Mouse (Mus musculus): Measurements from ENCODE around the gene Olfr110. TPM values are rescaled to one million over a fixed set of nuclear protein-coding genes. Genes with fewer than 3 reads are reported as not detected.

Olfr110 gene
- not detected in 2 replicates for polyA plus RNA-seq (2015; fragmentation: Nextera tagmentation; extraction: Ambion mirVana)

DNA sequence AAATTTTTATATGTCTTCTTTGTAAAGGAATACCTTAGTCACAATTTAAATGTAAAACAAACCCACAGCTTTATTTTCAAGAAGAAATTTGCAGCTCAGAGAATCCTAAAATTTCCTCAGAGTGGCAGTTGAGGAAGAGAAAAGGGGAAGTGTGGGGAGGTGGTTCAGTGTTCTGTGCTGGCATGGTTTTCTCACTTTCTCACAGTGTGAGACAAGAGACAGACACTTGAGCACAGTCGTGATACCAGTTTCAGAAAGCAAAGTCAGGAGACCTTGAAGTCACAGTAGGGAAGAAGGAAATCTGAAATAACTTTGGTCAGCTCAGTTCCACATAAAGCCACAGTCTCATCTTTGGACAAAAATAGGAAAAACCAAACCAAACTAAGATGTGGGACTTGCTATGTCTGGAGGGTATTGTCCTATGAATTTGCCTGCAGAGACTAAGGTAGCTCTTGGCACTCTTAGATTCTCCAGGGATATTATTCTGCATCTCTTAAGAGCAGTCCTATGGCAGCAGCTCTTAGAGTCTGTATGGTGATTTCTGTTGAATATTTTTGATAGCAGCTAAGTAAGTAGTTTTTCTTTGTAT, at the start of gene Olfr110:
Gene Olfr110, plus strand, starts transcription at position 539 of the 589 bp plus-strand sequence.

GRCm38 (mm10) chr17:37445180-37445579, 47.1 kb upstream of the Olfr110 start, which contains the start of gene Olfr108:
TSS of gene Olfr108 (plus strand) at chr17:37445480.

GRCm38 (mm10) chr17:37458616-37459015, 33.7 kb upstream of the Olfr110 start, which contains the start of gene Olfr109:
TSS of gene Olfr109 (plus strand) at chr17:37458916.

DNA sequence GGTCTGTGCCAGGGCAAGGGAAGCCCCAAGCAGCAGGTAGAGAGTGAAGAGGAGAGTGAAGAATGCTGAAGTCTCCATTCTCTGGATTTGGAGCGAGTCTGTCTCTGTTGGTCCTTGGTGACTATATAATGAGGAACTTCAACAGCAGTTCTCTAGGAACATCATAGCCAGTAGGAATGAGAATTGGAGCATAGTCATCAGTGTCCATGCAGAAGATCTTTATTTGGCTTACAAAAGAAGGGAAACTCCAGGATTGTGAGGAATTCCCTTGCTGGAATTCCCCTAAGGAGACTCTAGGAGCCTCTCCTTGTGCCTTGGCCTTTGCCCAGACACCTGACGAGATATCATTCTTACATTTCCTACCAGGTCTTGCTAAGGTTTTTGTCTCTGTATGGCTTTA, 8.8 kb upstream of the Olfr110 start, which contains the start of gene H2-M2:
Gene H2-M2, minus strand, starts transcription at position 101 of the 400 bp plus-strand sequence.

GRCm38 (mm10) chr17:37507730-37508129, 15.5 kb downstream of the Olfr110 start, which contains the start of gene Olfr111:
TSS of gene Olfr111 (plus strand) at chr17:37508030.

Other genes with a start within 250 kb of the Olfr110 start
- gene Olfr98, start 228.7 kb upstream of the Olfr110 start, polyA plus RNA-seq (2015; fragmentation: Nextera tagmentation; extraction: Ambion mirVana) = not detected in 2 replicates
- 2.7 and 3.8 TPM in 2 replicates for gene H2-M3, start 222.2 kb upstream of the Olfr110 start, polyA plus RNA-seq (2015; fragmentation: Nextera tagmentation; extraction: Ambion mirVana)
- not detected in 2 replicates for gene Olfr99, start 209.0 kb upstream of the Olfr110 start, polyA plus RNA-seq (2015; fragmentation: Nextera tagmentation; extraction: Ambion mirVana)
- gene Olfr101, start 188.2 kb upstream of the Olfr110 start, polyA plus RNA-seq (2015; fragmentation: Nextera tagmentation; extraction: Ambion mirVana) = not detected in 2 replicates
- not detected in 2 replicates for gene Olfr102, start 175.4 kb upstream of the Olfr110 start, polyA plus RNA-seq (2015; fragmentation: Nextera tagmentation; extraction: Ambion mirVana)
- not detected in 2 replicates for gene Olfr103, start 152.8 kb upstream of the Olfr110 start, polyA plus RNA-seq (2015; fragmentation: Nextera tagmentation; extraction: Ambion mirVana)
- gene Olfr104-ps, start 132.9 kb upstream of the Olfr110 start, polyA plus RNA-seq (2015; fragmentation: Nextera tagmentation; extraction: Ambion mirVana) = not detected in 2 replicates
- gene Olfr105-ps, start 113.4 kb upstream of the Olfr110 start, polyA plus RNA-seq (2015; fragmentation: Nextera tagmentation; extraction: Ambion mirVana) = not detected in 2 replicates
- not detected in 2 replicates for gene Olfr106-ps, start 102.1 kb upstream of the Olfr110 start, polyA plus RNA-seq (2015; fragmentation: Nextera tagmentation; extraction: Ambion mirVana)
- not detected in 2 replicates for gene Olfr107, start 93.2 kb upstream of the Olfr110 start, polyA plus RNA-seq (2015; fragmentation: Nextera tagmentation; extraction: Ambion mirVana)
- gene Olfr108, start 47.0 kb upstream of the Olfr110 start, polyA plus RNA-seq (2015; fragmentation: Nextera tagmentation; extraction: Ambion mirVana) = not detected in 2 replicates
- gene Olfr109, start 33.6 kb upstream of the Olfr110 start, polyA plus RNA-seq (2015; fragmentation: Nextera tagmentation; extraction: Ambion mirVana) = not detected in 2 replicates
- gene H2-M2, start 8.9 kb upstream of the Olfr110 start, polyA plus RNA-seq (2015; fragmentation: Nextera tagmentation; extraction: Ambion mirVana) = not detected in 2 replicates
- not detected in 2 replicates for gene Olfr111, start 15.6 kb downstream of the Olfr110 start, polyA plus RNA-seq (2015; fragmentation: Nextera tagmentation; extraction: Ambion mirVana)
- not detected in 2 replicates for gene Olfr112, start 77.0 kb downstream of the Olfr110 start, polyA plus RNA-seq (2015; fragmentation: Nextera tagmentation; extraction: Ambion mirVana)
- gene Olfr113, start 85.2 kb downstream of the Olfr110 start, polyA plus RNA-seq (2015; fragmentation: Nextera tagmentation; extraction: Ambion mirVana) = not detected in 2 replicates
- not detected in 2 replicates for gene Olfr114, start 100.3 kb downstream of the Olfr110 start, polyA plus RNA-seq (2015; fragmentation: Nextera tagmentation; extraction: Ambion mirVana)
- not detected in 2 replicates for gene Olfr115, start 134.6 kb downstream of the Olfr110 start, polyA plus RNA-seq (2015; fragmentation: Nextera tagmentation; extraction: Ambion mirVana)
- gene Olfr116, start 134.7 kb downstream of the Olfr110 start, polyA plus RNA-seq (2015; fragmentation: Nextera tagmentation; extraction: Ambion mirVana) = not detected in 2 replicates
- not detected in 2 replicates for gene Olfr117, start 171.3 kb downstream of the Olfr110 start, polyA plus RNA-seq (2015; fragmentation: Nextera tagmentation; extraction: Ambion mirVana)
- not detected in 2 replicates for gene Olfr118, start 174.5 kb downstream of the Olfr110 start, polyA plus RNA-seq (2015; fragmentation: Nextera tagmentation; extraction: Ambion mirVana)
- gene Olfr119, start 204.1 kb downstream of the Olfr110 start, polyA plus RNA-seq (2015; fragmentation: Nextera tagmentation; extraction: Ambion mirVana) = not detected in 2 replicates
- gene Olfr120, start 229.3 kb downstream of the Olfr110 start, polyA plus RNA-seq (2015; fragmentation: Nextera tagmentation; extraction: Ambion mirVana) = not detected in 2 replicates